Mouse (Mus musculus): ENCODE data around the gene A430078G23Rik.
"Not testable (repeated sequence)": the region's sequence is repeated elsewhere in the genome, so short reads cannot be mapped to it uniquely, and the experiment has no call there.

Gene A430078G23Rik

GRCm38 (mm10) chr8:3353189-3353810 is at the start of gene A430078G23Rik:
TSS of gene A430078G23Rik (plus strand) at chr8:3353415.
- DNase-seq (ENCODE audit: low spot score), result no peak

- DNase-seq (ENCODE audit: low spot score), result not testable (repeated sequence)
These were observed 44.9 kb upstream of the A430078G23Rik start for GRCm38 (mm10) chr8:3308205-3308800.

DNA sequence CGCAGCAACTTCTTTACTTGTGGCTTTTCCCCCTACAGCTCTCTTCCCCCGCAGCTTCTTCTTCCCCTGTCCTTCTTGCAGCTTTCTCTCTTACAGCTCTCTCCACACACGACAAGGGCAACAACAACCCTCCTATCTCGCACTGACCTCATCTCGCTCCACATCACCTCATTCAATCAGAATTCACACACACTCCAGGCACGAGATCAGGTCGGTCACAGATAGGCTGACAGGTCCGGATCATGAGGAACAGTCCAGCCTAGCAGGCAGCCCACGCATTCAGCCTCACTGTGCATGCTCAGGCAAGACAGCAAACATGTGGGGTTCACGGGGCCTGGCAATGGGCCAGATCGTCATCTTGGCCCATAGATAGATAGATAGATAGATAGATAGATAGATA is 43.6 kb upstream of the A430078G23Rik start:
- DNase-seq (ENCODE audit: low spot score), result no peak

DNA sequence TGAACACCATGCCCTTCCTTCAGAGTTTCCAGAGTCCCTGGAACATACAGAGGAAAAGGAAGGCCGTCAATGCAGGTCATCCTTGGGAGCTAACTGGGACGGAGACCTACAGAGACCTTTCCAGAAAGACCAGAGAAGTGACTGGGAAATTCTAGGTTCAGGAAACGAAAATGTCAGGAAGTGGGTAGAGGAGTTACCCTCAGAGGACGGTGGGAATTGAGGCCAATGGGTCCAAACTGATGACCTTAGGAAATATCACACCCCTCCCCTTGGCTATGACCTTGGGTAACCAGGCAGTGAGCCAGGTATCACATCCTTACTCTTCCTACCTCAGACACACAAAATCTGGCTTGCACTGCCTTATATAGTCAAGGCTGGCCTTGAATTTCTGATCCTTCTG is 41.7 kb upstream of the A430078G23Rik start:
- no peak for DNase-seq (ENCODE audit: low spot score)

DNA sequence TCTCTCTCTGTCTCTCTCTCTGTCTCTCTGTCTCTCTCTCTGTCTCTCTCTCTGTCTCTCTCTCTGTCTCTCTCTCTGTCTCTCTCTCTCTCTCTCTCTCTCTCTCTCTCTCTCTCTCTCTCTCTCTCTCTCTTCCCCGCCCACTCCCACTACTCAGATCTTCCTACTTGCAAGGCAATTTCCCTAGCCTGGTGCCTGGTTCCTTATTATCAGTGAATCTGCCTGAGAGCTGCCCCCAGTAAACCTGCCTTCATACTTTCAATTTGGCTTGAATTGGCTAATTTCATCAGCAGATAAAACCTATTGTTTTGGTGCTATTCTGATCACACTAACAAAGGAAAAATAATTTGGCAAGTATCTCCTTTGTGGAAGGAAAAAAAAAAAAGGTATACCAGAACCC is 39.8 kb upstream of the A430078G23Rik start:
- not testable (repeated sequence) for DNase-seq (ENCODE audit: low spot score)

GRCm38 (mm10) chr8:3313843-3314242 is 39.4 kb upstream of the A430078G23Rik start:
- DNase-seq (ENCODE audit: low spot score), result no peak

DNA sequence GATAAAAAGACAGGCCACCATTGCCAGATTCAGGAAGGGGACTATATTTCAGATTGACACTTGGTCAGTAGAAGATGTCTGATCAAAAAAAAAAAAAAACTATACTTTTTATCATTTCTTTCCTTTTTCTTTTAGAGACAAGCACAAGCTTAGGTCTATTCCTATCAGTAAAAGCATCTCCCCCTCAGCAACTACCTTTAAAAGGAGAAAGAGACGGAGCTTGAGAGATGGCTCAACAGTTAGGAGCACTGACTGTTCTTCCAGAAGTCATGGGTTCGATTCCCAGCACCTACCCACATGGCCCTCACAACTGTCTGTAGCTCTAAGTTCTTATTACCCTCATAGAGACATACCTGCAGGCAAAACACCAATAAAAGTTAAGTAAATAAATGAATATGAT is 38.9 kb upstream of the A430078G23Rik start:
- no peak for DNase-seq (ENCODE audit: low spot score)

- DNase-seq (ENCODE audit: low spot score), result no peak
These were observed 36.6 kb upstream of the A430078G23Rik start for GRCm38 (mm10) chr8:3316585-3316984.

GRCm38 (mm10) chr8:3319267-3319666 is 33.9 kb upstream of the A430078G23Rik start:
- DNase-seq (ENCODE audit: low spot score), result not testable (repeated sequence)

GRCm38 (mm10) chr8:3324253-3324652 is 29.0 kb upstream of the A430078G23Rik start:
- DNase-seq (ENCODE audit: low spot score), result no peak

GRCm38 (mm10) chr8:3327056-3327455 is 26.2 kb upstream of the A430078G23Rik start:
- no peak for DNase-seq (ENCODE audit: low spot score)

DNA sequence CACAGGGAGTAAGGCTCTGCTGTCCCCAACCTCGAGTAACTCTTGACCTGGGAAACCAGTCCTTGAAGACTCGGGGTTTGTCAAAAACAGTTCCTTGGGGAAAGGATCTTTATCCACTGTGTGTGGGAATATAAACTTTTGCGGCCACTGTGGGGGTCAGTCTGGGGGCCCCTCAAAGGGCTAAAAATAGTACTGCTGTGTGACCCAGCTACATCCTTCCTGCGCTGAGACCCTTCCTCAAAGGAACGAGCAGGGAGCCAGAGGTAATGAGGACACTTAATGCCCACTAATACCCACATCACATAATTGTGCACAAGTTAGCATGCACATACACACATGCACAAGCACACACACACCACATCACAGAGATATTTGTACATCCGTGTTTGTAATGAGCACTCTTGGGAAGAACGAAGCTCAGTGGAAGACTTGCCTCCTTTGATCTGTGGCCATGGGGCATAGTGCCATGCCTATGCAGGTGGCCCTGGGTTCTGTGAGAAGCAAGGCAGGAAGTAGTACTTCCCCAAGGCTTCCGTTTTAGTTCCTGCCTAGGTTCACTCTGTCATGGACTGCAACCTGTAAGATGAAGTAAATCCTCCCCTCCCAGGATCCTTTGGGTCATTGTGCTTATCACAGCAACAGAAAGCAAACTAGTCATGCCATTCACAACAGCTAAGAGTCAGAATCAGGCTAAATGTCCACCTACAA is 25.5 kb upstream of the A430078G23Rik start:
- no peak for DNase-seq (ENCODE audit: low spot score)

GRCm38 (mm10) chr8:3330662-3331061 is 22.6 kb upstream of the A430078G23Rik start:
- no peak for DNase-seq (ENCODE audit: low spot score)

DNA sequence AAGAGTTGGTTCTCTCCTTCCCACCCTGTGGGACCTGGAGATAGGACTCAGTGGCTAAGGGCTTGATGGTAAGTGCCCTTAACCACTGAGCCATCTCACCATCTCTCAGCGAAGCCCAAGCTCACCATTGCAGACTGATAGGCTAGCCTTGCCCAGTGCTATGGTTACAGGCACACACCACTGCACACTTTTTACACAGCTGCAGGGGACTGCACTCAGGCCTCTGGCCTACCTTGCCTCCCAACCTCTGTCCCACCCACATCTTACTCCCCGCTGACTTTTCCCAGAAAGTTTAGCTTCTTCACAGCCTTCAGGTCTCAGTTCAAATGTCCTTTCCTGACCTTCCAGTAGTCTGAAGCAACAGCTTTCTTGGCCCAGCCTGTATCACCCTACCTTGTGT is 21.5 kb upstream of the A430078G23Rik start:
- DNase-seq (ENCODE audit: low spot score), result no peak

GRCm38 (mm10) chr8:3335881-3336280 is 17.3 kb upstream of the A430078G23Rik start:
- DNase-seq (ENCODE audit: low spot score), result no peak

DNA sequence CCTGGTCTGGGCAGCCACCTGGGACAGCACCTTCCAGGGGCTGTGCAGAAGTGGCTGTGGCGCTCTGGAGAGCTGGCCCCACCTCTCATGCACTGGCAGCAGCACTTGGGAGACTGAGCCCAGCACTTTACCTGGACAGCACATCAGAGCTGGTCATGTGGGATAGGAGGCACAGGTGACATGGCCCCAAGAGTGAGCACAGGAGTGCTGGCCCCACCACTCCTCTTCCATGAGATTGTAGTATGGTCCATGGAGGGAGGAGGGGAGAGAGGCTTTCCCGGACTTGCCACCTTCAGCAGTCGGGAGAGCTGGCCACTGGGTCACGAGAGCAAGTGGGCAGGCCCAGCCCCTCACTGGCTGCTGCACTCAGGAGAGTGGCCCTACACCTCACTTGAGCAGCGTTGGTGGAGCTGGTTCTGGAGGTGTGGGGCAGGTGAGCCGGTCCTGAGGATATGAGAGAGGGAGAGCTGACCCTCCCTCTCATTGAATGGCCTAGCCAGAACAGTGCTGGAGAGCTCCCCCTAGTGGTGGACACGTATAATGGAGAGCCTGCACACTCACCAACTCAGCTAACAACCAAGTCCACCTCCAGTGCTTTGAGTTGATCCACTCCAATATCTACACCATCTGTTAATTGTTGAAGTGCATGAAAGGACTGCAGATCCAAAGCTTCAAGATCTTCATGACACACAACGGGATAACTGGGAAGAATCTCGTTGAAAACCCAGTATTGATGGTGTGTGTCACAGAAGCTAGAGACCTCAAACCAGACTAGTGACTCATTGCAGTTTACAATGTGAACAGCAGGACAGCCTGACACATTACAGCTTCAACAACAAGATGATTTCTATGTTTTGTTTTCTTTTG is 16.3 kb upstream of the A430078G23Rik start:
- DNase-seq (ENCODE audit: low spot score), result no peak

- not testable (repeated sequence) for DNase-seq (ENCODE audit: low spot score)
These were observed 15.7 kb upstream of the A430078G23Rik start for GRCm38 (mm10) chr8:3337525-3337824.

DNA sequence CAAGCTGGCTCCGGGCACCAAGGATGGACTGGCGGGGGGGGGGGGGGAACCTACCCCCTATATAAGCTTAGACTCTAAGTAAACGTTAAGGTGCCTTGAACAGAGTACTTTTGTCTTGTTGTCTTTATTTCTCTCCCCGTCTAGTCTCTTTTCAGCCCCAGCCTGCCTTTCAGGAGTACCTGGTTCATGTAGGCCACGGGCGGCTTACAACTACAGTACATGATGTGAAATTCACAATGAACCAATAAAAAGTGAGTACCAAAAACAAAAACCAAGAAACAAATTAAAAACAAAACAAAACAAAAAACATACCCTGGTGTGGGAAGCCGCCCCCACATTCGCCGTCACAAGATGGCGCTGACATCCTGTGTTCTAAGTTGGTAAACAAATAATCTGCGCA is 15.2 kb upstream of the A430078G23Rik start:
- no peak for DNase-seq (ENCODE audit: low spot score)

DNA sequence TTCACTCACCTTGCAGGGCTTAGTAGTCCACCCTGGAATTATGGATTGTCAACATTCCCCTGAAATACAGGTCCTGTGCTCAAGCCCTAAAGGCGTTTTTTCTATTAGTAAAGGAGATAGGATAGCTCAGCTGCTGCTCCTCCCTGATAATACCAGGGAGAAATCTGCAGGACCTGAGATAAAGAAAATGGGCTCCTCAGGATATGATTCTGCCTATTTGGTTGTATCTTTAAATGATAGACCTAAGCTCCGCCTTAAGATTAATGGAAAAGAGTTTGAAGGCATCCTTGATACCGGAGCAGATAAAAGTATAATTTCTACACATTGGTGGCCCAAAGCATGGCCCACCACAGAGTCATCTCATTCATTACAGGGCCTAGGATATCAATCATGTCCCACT is 12.5 kb upstream of the A430078G23Rik start:
- DNase-seq (ENCODE audit: low spot score), result not testable (repeated sequence)

GRCm38 (mm10) chr8:3345337-3345736 is 7.9 kb upstream of the A430078G23Rik start:
- no peak for DNase-seq (ENCODE audit: low spot score)

GRCm38 (mm10) chr8:3346691-3347413 is 6.4 kb upstream of the A430078G23Rik start:
- no peak for DNase-seq (ENCODE audit: low spot score)
